Mouse (Mus musculus): ENCODE measurements around the gene Olfr1305.

Olfr1305 gene

DNA sequence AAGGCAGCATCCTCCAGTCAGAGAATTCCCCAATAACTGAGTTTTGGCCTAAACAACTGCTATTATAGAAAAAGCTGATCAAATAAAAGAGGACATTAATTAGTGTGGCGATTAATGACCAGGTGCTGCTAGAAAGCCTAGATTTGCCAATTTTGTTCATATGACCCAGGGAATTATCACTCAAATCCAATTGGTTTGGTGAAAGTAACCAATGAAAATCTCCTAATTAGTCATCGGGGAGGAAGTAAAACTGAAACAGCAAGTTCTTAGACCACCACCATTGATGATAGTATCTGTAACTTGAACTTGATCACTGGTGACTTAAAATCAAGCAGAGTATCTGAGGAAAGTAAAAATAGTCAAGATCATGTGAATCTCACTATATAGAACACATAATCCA is at the start of gene Olfr1305:
TSS of gene Olfr1305 (minus strand) at position 101 of the 400 bp plus-strand sequence.
- no peak for DNase-seq (ENCODE audit: low read depth, low spot score)

DNA sequence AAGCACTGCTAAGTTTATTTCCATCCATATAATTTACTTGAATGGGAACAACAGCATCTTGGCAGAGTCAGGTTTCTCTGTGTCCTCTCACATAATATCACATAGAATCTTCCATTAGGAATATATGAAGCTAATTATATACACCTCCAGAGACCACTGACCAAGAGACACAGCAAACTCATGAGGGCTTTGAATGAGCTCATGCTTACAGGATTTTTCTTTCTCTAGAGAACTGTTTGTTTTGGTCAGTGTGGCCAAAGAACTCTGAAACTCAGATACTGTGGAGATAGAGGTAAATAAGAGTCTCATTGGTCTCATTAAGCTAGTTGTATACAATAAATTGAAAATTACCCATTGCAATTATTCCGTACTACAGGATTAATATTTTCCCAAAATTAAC is 39.2 kb upstream of the Olfr1305 start, which contains the start of gene Olfr1306:
TSS of gene Olfr1306 (minus strand) at position 101 of the 400 bp plus-strand sequence.
- no peak for DNase-seq (ENCODE audit: low read depth, low spot score)

DNA sequence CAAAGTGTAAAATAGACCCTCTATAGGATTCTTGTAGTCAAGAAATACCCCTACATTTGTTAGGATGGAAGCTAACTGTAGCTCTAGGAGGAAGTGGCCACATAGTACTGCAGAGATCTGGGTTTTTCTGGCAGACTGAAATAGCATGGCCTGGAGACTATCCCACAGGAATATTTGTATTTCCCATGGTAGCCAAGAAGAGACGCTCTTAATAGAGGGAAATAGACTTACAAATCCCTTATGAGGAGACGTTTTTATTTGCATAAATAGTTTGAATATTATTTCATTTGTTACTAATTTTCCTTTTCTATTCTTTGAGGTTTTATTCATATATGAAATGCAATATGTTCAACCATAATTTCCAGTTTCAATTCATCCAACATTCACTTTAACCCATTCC is 56.7 kb downstream of the Olfr1305 start, which contains the start of gene Olfr1303:
TSS of gene Olfr1303 (minus strand) at position 101 of the 400 bp plus-strand sequence.
- DNase-seq (ENCODE audit: low read depth, low spot score), result no peak

All from ES-CJ7 (cell line).